Mouse (Mus musculus): ENCODE results near the gene Agxt. TPM values are rescaled to one million over a fixed set of nuclear protein-coding genes. Genes with fewer than 3 reads are reported as not detected.

The Agxt gene
- polyA plus RNA-seq, 1 experiment from 2014 or later: not detected

- POLR2A ChIA-PET: no interaction called here
- no peak for TF ChIP-seq CTCF (IDR thresholded peaks at IDR 0.05)
- H3K27me3 ChIP-seq: peaks cover 4% of the 10 kb centered on the region
- ATAC-seq: no peak
- in situ Hi-C loops (cut with MboI; ENCODE audit: low pct_unique_long_range_greater_than_20kb): no loop called here
- CTCF ChIA-PET: no interaction called here
- no peak for DNase-seq (ENCODE audit: low read depth, low spot score)
Measured at GRCm38 (mm10) chr1:93123179-93123854, 11.7 kb upstream of the Agxt start.

GRCm38 (mm10) chr1:93124066-93124465 lies 11.0 kb upstream of the Agxt start:
- H3K27me3 ChIP-seq: peaks cover 4% of the 10 kb centered on the region
- in situ Hi-C loops (cut with MboI; ENCODE audit: low pct_unique_long_range_greater_than_20kb): no loop called here
- no peak for DNase-seq (ENCODE audit: low read depth, low spot score)
- ChIA-PET POLR2A (no interaction called here), CTCF (no interaction called here)
- no peak for TF ChIP-seq CTCF (IDR thresholded peaks at IDR 0.05)
- no peak for ATAC-seq

- TF ChIP-seq CTCF (IDR thresholded peaks at IDR 0.05): peak; percentile 11
Measured at GRCm38 (mm10) chr1:93125256-93125655, 9.8 kb upstream of the Agxt start.

GRCm38 (mm10) chr1:93128209-93128608 lies 6.8 kb upstream of the Agxt start:
- ChIA-PET POLR2A (no interaction called here), CTCF (interaction anchor here (0.7 to 1.7 kb wide), 11 partner anchors 9 to 224 kb away, joined by 3 to 11 read pairs (median 3); partner anchors contain the start of genes Mterf4, Pask and Ppp1r7)
- in situ Hi-C loops (cut with MboI; ENCODE audit: low pct_unique_long_range_greater_than_20kb): no loop called here
- ATAC-seq: no peak
- no peak for TF ChIP-seq CTCF (IDR thresholded peaks at IDR 0.05)
- H3K27me3 ChIP-seq: no peaks in the 10 kb centered on the region
- DNase-seq (ENCODE audit: low read depth, low spot score): no peak

More at GRCm38 (mm10) chr1:93125256-93125655, 9.8 kb upstream of the Agxt start:
- ChIA-PET POLR2A (interaction anchor here (0.7 kb wide), 1 partner anchor 100 kb away, joined by 3 read pairs; no protein-coding TSS in a partner anchor), CTCF (interaction anchor here (1.3 kb wide), 1 partner anchor 224 kb away, joined by 4 read pairs; no protein-coding TSS in a partner anchor)
- in situ Hi-C loops (cut with MboI; ENCODE audit: low pct_unique_long_range_greater_than_20kb): no loop called here
- H3K27me3 ChIP-seq: peaks cover 4% of the 10 kb centered on the region
- DNase-seq (ENCODE audit: low read depth, low spot score) (no peak), ATAC-seq (no peak)

GRCm38 (mm10) chr1:93128710-93129349 lies 6.2 kb upstream of the Agxt start:
- CTCF ChIA-PET: interaction anchor here (0.7 to 1.7 kb wide), 11 partner anchors 9 to 223 kb away, joined by 3 to 11 read pairs (median 3); partner anchors contain the start of genes Mterf4, Pask and Ppp1r7
- H3K27me3 ChIP-seq: no peaks in the 10 kb centered on the region
- in situ Hi-C loops (cut with MboI; ENCODE audit: low pct_unique_long_range_greater_than_20kb): no loop called here
- POLR2A ChIA-PET: no interaction called here
- ATAC-seq (no peak), DNase-seq (ENCODE audit: low read depth, low spot score) (peak; percentile 2)
- TF ChIP-seq CTCF (IDR thresholded peaks at IDR 0.05): no peak

GRCm38 (mm10) chr1:93130242-93130983 lies 4.6 kb upstream of the Agxt start:
- ATAC-seq: no peak
- in situ Hi-C loops (cut with MboI; ENCODE audit: low pct_unique_long_range_greater_than_20kb): no loop called here
- no peaks in the 10 kb centered on the region for H3K27me3 ChIP-seq
- DNase-seq (ENCODE audit: low read depth, low spot score): no peak
- ChIA-PET POLR2A (no interaction called here), CTCF (no interaction called here)
- no peak for TF ChIP-seq CTCF (IDR thresholded peaks at IDR 0.05)

GRCm38 (mm10) chr1:93132676-93133075 lies 2.4 kb upstream of the Agxt start:
- in situ Hi-C loops (cut with MboI; ENCODE audit: low pct_unique_long_range_greater_than_20kb): no loop called here
- CTCF ChIA-PET: interaction anchor here (1.5 kb wide), 1 partner anchor 13 kb away, joined by 3 read pairs; no protein-coding TSS in a partner anchor
- POLR2A ChIA-PET: no interaction called here
- DNase-seq (ENCODE audit: low read depth, low spot score) (no peak), ATAC-seq (no peak)
- TF ChIP-seq CTCF (IDR thresholded peaks at IDR 0.05): no peak
- H3K27me3 ChIP-seq: no peaks in the 10 kb centered on the region

GRCm38 (mm10) chr1:93138534-93138933 lies 3.5 kb downstream of the Agxt start:
- ChIA-PET CTCF (no interaction called here), POLR2A (no interaction called here)
- in situ Hi-C loops (cut with MboI; ENCODE audit: low pct_unique_long_range_greater_than_20kb): no loop called here
- TF ChIP-seq CTCF (IDR thresholded peaks at IDR 0.05): no peak
- ATAC-seq (no peak), DNase-seq (ENCODE audit: low read depth, low spot score) (no peak)
- H3K27me3 ChIP-seq: peaks cover 3% of the 10 kb centered on the region

GRCm38 (mm10) chr1:93139713-93140112 lies 4.7 kb downstream of the Agxt start:
- ChIA-PET CTCF (no interaction called here), POLR2A (no interaction called here)
- H3K27me3 ChIP-seq: peaks cover 7% of the 10 kb centered on the region
- in situ Hi-C loops (cut with MboI; ENCODE audit: low pct_unique_long_range_greater_than_20kb): no loop called here
- no peak for TF ChIP-seq CTCF (IDR thresholded peaks at IDR 0.05)
- no peak for DNase-seq (ENCODE audit: low read depth, low spot score)
- no peak for ATAC-seq

- H3K27me3 ChIP-seq: peaks cover 9% of the 10 kb centered on the region
- in situ Hi-C loops (cut with MboI; ENCODE audit: low pct_unique_long_range_greater_than_20kb): no loop called here
- TF ChIP-seq CTCF (IDR thresholded peaks at IDR 0.05): no peak
- CTCF ChIA-PET: no interaction called here
- POLR2A ChIA-PET: no interaction called here
- ATAC-seq: no peak
- no peak for DNase-seq (ENCODE audit: low read depth, low spot score)
Measured at GRCm38 (mm10) chr1:93142871-93143270, 7.8 kb downstream of the Agxt start.

- DNase-seq (ENCODE audit: low read depth, low spot score) (no peak), ATAC-seq (no peak)
- in situ Hi-C loops (cut with MboI; ENCODE audit: low pct_unique_long_range_greater_than_20kb): no loop called here
- peaks cover 9% of the 10 kb centered on the region for H3K27me3 ChIP-seq
- TF ChIP-seq CTCF (IDR thresholded peaks at IDR 0.05): no peak
- ChIA-PET CTCF (interaction anchor here (1.5 to 1.7 kb wide), 2 partner anchors 9 to 16 kb away, joined by 3 to 4 read pairs; partner anchors contain the start of gene Agxt), POLR2A (no interaction called here)
Measured at GRCm38 (mm10) chr1:93144176-93144575, 9.1 kb downstream of the Agxt start.

All from Patski (cell line).